Mouse (Mus musculus) liver, postnatal 0 days (tissue): ENCODE measurements at regions not wholly inside any gene's neighbourhood (a gene's known extent, or its start where the extent isn't known, plus 50 kb on each side); places are given as distances from the start of the nearest gene placed in this dataset.

Source experiments
- CTCF ChIP-seq: sonication (generic); IDR thresholded peaks from 2 replicates; pipeline ENCODE4 v1.5.1; 2016; ENCODE audit warnings: antibody characterized with exemption, low read depth
- EP300 ChIP-seq: IDR thresholded peaks from 2 replicates; pipeline ENCODE4 v1.6.1; 2016; ENCODE audit warnings: antibody characterized with exemption, low read depth, mild to moderate bottlenecking

DNA sequence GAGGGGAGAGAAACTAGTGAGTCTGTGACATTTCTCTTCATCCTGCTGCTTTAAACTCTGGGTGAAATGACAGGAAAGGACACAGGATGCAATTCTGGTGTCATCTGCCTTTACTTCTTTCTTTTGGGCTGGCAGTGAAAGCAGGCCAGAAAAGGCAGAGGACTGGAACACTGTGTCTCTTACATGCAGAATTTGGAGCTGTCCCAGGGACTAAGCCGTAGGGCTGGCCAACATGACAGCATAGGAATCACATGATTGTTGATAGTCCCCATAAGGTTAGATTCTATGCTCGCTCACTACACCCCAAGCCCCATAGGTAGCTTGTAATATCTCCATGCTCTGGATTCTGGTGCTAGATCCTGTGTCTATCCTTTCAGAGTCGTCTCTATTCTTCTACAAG, 274.5 kb upstream of the Klf4 start:
- no peak for TF ChIP-seq CTCF
- no peak for TF ChIP-seq EP300
